Mouse (Mus musculus) limb, embryonic 11.5 days (tissue): ENCODE measurements around the gene Rbfox2. TPM values are rescaled to one million over a fixed set of nuclear protein-coding genes. Genes with fewer than 3 reads are reported as not detected.

Experiments
- ATAC-seq: fragments of 200-750 bp; cut with Nextera tagmentation; 2 replicates; pipeline ENCODE4 v1.8.0; 2017; ENCODE audit warnings: low read depth; ENCODE audit not compliant: insufficient number of reproducible peaks, low FRiP score, low TSS enrichment
- DNase-seq: peaks from one replicate; pipeline ENCODE4 v3.0.0-alpha.2; 2015; ENCODE audit warnings: low spot score
- H3K27ac ChIP-seq: fragments of 300-500 bp; sonication (generic); replicated peaks from 2 replicates; pipeline ENCODE4 v1.5.1; 2014; ENCODE audit warnings: low read depth, mild to moderate bottlenecking, low read length
- H3K27me3 ChIP-seq: fragments of 300-500 bp; sonication (generic); 2 replicates; pipeline ENCODE4 v1.6.1; 2014; ENCODE audit warnings: mild to moderate bottlenecking, low read length, mixed read lengths; ENCODE audit not compliant: control insufficient read depth, insufficient read depth
- H3K36me3 ChIP-seq: fragments of 300-500 bp; sonication (generic); 2 replicates; pipeline ENCODE4 v1.6.1; 2014; ENCODE audit warnings: mild to moderate bottlenecking, low read length, moderate library complexity, mixed read lengths; ENCODE audit not compliant: control insufficient read depth, insufficient read depth
- H3K4me1 ChIP-seq: fragments of 300-500 bp; sonication (generic); 2 replicates; pipeline ENCODE4 v1.6.1; 2014; ENCODE audit warnings: low read length, mixed read lengths; ENCODE audit not compliant: control insufficient read depth, insufficient read depth
- H3K4me2 ChIP-seq: fragments of 300-500 bp; sonication (generic); 2 replicates; pipeline ENCODE4 v1.6.1; 2014; ENCODE audit warnings: low read depth, mild to moderate bottlenecking, moderate library complexity; ENCODE audit not compliant: severe bottlenecking
- H3K4me3 ChIP-seq: fragments of 300-500 bp; sonication (generic); 2 replicates; pipeline ENCODE4 v1.5.1; 2014; ENCODE audit warnings: low read depth, low read length
- H3K9ac ChIP-seq: fragments of 300-500 bp; sonication (generic); 2 replicates; pipeline ENCODE4 v1.6.1; 2014; ENCODE audit warnings: mild to moderate bottlenecking, low read length
- H3K9me3 ChIP-seq: fragments of 300-500 bp; sonication (generic); 2 replicates; pipeline ENCODE4 v1.6.1; 2016; ENCODE audit warnings: low read length; ENCODE audit not compliant: control insufficient read depth
- WGBS: fragments of 180-500 bp; shearing (Covaris S2); extraction: QIAGEN DNeasy Blood & Tissue Kit; methylation state at CpG from one replicate; pipeline ENCODE4 v1.1.7; 2014; 5-methylcytosine and 5-hydroxymethylcytosine counted together
- polyA plus RNA-seq: library from polyadenylated mRNA; unstranded; fragments of >200 nt; fragmentation: Nextera tagmentation; extraction: Ambion mirVana; gene quantifications from 2 replicates; pipeline ENCODE4 v1.2.1, GENCODE M21; 2014

Rbfox2 gene
- polyA plus RNA-seq, 1 experiment from 2014 or later = 71.5 TPM

DNA sequence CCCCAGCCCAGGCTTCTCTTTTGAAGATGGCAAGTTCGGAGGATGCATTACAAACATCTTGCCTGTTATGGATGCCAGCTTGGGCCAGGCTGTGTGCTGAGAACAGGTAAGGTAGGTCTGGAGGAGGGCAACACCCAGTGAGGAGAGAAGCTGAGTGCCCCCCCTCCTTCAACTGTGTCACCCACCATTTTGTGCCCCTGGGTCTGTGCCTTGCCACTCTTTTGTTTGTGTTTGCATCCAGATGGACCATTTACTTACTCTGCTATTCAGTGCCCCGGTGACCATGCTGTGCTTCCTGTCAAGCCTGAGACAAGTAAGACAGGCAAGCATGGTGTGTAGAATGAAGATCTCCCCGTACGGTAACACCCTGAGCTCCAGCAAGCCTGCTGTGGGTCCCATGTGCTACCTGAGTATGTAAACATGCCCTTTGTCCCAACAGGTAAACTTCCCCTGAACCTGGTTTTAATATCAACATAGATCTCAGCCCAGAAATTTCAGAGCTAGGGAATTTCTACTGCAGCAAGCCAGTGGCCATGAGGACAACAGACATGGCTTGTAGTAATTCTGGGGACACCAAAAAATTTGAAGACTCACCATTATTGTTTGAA, 234.1 kb downstream of the Rbfox2 start:
- Histone ChIP-seq H3K4me3 (no peak overlapping the region), H3K27ac (no peak overlapping the region), H3K9ac (no peak overlapping the region), H3K9me3 (no peaks in the 10 kb centered on the region), H3K4me1 (0 out of 2 replicates have a peak, but pooled peaks cover 5% of the 10 kb centered on the region), H3K36me3 (peaks cover 3% of the 10 kb centered on the region; the same call in 1 of the 2 replicates), H3K4me2 (no peak overlapping the region), H3K27me3 (no peaks in the 10 kb centered on the region)
- DNase-seq (no peak), ATAC-seq (no peak)
- WGBS = 89% methylated on average over 4 of the region's 4 CpGs

DNA sequence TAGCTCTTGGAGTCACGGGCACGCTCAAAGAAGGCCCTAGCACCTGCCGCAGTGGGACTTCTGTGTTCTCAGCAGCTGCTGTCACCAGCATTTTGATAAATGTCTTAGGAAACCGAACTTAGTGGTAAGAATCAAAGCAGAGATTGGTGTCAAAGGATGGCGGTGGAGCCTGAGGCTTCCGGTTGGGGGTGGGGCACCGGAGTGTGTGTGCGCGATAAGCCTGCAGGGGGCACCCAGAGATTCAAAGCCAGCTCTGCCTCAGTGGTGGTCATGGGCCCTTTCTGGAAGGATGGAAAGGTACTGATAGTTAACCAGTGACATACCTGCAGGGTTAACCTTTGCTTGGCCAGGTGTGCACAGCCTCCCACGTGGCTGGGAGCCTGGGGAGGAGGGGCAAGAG, 235.3 kb downstream of the Rbfox2 start:
- Histone ChIP-seq H3K36me3 (no peaks in the 10 kb centered on the region), H3K27me3 (no peaks in the 10 kb centered on the region), H3K27ac (no peak overlapping the region), H3K4me1 (0 out of 2 replicates have a peak, but pooled peaks cover 5% of the 10 kb centered on the region), H3K9me3 (no peaks in the 10 kb centered on the region), H3K9ac (no peak overlapping the region), H3K4me2 (peak overlapping the region; percentile 16), H3K4me3 (no peak overlapping the region)
- DNase-seq (peak; percentile 51), ATAC-seq (peak; percentile 54; the same call in 1 of the 2 replicates)
- WGBS = 19% methylated on average over 10 of the region's 10 CpGs

DNA sequence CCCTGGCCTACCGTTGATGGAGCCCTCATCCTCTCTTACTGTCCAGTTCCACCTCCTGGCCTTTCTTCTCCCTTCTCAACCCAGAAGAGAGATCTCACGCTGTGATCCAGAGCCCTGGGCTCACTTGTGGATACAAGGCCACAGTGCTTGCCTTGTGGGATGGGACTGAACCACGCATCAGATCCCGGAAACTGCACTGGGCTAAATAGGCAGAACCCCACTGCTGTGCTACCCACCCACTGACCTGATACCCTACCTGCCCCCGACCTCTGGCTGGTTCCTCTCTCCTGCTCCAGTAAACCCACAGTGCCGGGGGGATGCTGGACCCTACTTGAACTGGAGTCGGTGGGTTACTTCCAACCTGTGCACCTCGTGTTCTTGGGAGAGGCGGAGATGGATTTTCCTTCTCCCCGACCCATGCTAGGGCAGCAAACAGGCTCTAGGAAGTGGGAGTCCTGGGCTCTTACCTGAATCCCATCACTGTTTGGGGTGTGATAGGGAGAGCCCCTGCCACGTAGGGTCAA, 236.0 kb downstream of the Rbfox2 start:
- DNase-seq (no peak), ATAC-seq (no peak)
- Histone ChIP-seq H3K4me3 (no peak overlapping the region), H3K4me1 (0 out of 2 replicates have a peak, but pooled peaks cover 5% of the 10 kb centered on the region), H3K27me3 (no peaks in the 10 kb centered on the region), H3K9ac (no peak overlapping the region), H3K27ac (no peak overlapping the region), H3K36me3 (no peaks in the 10 kb centered on the region), H3K9me3 (no peaks in the 10 kb centered on the region), H3K4me2 (no peak overlapping the region)
- 87% methylated on average over 11 of the region's 11 CpGs for WGBS

DNA sequence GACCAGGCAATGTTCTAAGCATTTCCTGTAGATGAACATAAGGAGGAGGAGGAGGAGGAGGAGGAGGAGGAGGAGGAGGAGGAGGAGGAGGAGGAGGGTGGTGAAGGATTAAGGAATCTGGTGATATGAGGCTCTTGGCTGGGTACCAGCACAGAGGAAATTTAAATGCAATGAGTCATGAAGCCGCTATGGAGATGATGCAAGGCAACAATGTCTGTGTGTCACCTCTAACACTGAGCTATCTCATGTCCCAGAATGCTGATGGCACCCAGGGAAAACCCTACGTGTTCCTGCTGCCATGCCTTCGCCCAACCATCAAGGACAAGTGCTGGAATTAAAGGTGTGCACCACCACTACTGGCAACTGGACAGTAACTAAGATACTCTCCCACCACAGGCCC, 237.8 kb downstream of the Rbfox2 start:
- Histone ChIP-seq H3K27ac (no peak overlapping the region), H3K4me2 (no peak overlapping the region), H3K9ac (no peak overlapping the region), H3K4me1 (0 out of 2 replicates have a peak, but pooled peaks cover 5% of the 10 kb centered on the region), H3K4me3 (no peak overlapping the region), H3K27me3 (no peaks in the 10 kb centered on the region), H3K9me3 (no peaks in the 10 kb centered on the region), H3K36me3 (no peaks in the 10 kb centered on the region)
- ATAC-seq = no peak
- no peak for DNase-seq
- WGBS = 85% methylated on average over 3 of the region's 3 CpGs

DNA sequence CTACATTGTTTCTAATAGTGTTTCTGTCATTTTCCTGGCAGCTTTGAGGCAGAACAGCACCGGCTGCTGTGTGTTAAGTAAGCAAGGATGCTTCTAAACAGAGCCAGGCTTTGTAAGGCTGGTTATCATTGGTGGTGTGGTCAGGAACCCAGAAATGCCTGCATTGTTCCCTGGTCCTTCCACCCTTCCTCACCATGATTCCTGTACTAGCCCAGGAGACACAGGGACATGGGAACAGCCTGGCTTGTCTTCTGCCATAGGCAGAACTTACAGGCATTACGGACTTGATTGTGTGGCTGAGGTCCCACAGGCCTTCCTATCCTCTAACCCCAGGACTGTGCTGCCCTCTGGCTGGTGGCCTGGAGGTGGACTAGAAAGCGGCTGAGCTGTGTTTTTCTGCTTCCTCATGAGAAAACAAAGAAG, 238.4 kb downstream of the Rbfox2 start:
- ATAC-seq (no peak), DNase-seq (no peak)
- H3K27me3 ChIP-seq = no peaks in the 10 kb centered on the region
- H3K27ac ChIP-seq = no peak overlapping the region
- H3K9me3 ChIP-seq = no peaks in the 10 kb centered on the region
- H3K36me3 ChIP-seq = no peaks in the 10 kb centered on the region
- WGBS = 71% methylated on average over 3 of the region's 3 CpGs
- 0 out of 2 replicates have a peak, but pooled peaks cover 5% of the 10 kb centered on the region for H3K4me1 ChIP-seq
- H3K9ac ChIP-seq = no peak overlapping the region
- H3K4me2 ChIP-seq = no peak overlapping the region
- no peak overlapping the region for H3K4me3 ChIP-seq

DNA sequence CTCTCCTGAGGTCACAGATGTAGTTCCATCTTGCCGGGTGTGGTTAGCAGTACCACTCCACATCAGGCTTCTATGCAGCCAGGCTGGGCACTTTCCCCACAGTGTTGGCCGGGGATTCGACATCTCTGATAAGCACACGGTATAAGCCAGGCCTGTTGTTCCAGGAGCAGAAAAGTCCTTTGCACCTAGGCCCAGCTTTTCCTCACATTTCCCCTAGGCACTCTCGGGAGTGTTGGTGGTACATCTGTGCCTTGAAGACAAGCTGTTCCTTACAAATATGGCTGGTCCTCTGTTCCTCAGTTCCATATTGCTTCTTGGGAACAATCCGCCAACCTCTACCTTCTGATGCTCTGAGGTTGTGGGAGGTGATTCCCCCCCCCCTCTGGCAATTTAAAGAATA, 240.6 kb downstream of the Rbfox2 start:
- H3K36me3 ChIP-seq = no peaks in the 10 kb centered on the region
- H3K27me3 ChIP-seq = no peaks in the 10 kb centered on the region
- 87% methylated on average over 6 of the region's 6 CpGs for WGBS
- no peaks in the 10 kb centered on the region for H3K4me1 ChIP-seq
- no peak overlapping the region for H3K27ac ChIP-seq
- no peak for DNase-seq
- no peak overlapping the region for H3K4me2 ChIP-seq
- ATAC-seq = no peak
- no peak overlapping the region for H3K4me3 ChIP-seq
- H3K9ac ChIP-seq = no peak overlapping the region
- H3K9me3 ChIP-seq = no peaks in the 10 kb centered on the region

DNA sequence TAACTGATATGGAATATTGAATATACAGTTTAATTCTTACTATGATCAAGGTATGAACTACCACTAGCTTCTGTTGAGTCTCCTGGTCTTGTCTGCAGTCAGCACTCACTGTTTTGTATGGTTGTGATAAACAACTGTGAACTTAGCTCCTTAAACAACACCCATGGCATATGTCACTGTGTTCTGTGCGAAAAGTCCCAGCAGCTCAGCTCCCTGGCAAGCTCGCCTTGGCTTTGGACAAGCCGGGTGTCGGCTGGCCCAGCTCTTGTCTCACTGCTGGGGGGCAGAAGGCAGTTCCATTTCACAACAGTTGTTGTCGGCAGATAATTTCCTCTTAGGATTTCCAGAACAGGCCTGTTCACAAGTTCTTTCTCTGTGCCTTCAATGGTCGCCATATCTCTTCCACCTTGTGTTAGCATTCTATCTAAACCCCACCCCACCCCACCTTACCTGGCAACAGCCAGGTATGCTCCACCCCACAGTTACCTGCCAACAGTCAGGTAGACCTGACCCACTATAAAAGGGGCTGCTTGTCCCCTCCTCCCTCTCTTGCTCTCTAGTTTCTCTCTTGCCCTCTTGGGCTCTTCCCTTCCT, 241.4 kb downstream of the Rbfox2 start:
- Histone ChIP-seq H3K9me3 (no peaks in the 10 kb centered on the region), H3K4me2 (no peak overlapping the region), H3K9ac (no peak overlapping the region), H3K4me3 (no peak overlapping the region), H3K27ac (no peak overlapping the region), H3K27me3 (no peaks in the 10 kb centered on the region), H3K4me1 (no peaks in the 10 kb centered on the region), H3K36me3 (no peaks in the 10 kb centered on the region)
- ATAC-seq = no peak
- 87% methylated on average over 6 of the region's 6 CpGs for WGBS
- no peak for DNase-seq

DNA sequence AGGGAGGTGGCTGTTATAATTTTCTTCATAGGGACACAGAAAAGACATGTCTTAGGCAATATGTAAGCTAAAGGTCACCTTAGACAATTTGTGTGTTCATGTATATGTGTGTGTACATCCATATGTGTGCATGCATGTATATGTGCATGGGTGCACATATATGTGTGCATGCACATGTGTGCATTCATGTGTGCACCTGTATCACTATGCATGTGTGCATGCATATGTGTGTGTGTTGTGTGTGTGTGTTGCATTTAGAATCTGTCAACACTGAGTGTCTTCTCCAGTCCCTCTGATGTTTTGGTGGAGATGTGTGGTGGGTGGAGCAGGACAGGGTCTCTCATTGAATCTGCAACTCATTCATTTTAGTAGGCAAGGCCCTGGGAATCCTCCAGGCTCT, 244.1 kb downstream of the Rbfox2 start:
- ATAC-seq (no peak), DNase-seq (no peak)
- no peaks in the 10 kb centered on the region; the same call in 1 of the 2 replicates for H3K9me3 ChIP-seq
- H3K4me2 ChIP-seq = no peak overlapping the region
- H3K4me1 ChIP-seq = no peaks in the 10 kb centered on the region
- no peaks in the 10 kb centered on the region for H3K27me3 ChIP-seq
- no peak overlapping the region for H3K9ac ChIP-seq
- no peak overlapping the region for H3K27ac ChIP-seq
- H3K36me3 ChIP-seq = no peaks in the 10 kb centered on the region
- no peak overlapping the region for H3K4me3 ChIP-seq
